Mouse (Mus musculus): Measurements from ENCODE around the gene Slc39a3.

GRCm38 (mm10) chr10:80984223-80984622 lies 53.0 kb downstream of the Slc39a3 start:
- TF ChIP-seq CTCF (IDR thresholded peaks at IDR 0.05) (no peak), POLR2A (IDR thresholded peaks at IDR 0.05; ENCODE audit: insufficient read depth, low read depth, low read length) (no peak)
